Mouse (Mus musculus) embryonic facial prominence, embryonic 15.5 days (tissue): ENCODE measurements around the gene Slc6a18. TPM values are rescaled to one million over a fixed set of nuclear protein-coding genes. Genes with fewer than 3 reads are reported as not detected.

Experiments
- ATAC-seq: fragments of 200-750 bp; cut with Nextera tagmentation; 2 replicates; pipeline ENCODE4 v1.8.0; 2017; ENCODE audit warnings: low read depth, moderate TSS enrichment; ENCODE audit not compliant: insufficient number of reproducible peaks, low FRiP score, low TSS enrichment
- H3K27ac ChIP-seq: fragments of 300-500 bp; sonication (generic); replicated peaks from 2 replicates; pipeline ENCODE4 v1.5.1; 2015; ENCODE audit warnings: mild to moderate bottlenecking, inconsistent platforms
- H3K27me3 ChIP-seq: fragments of 300-500 bp; sonication (generic); 2 replicates; pipeline ENCODE4 v1.6.1; 2015; ENCODE audit warnings: inconsistent platforms
- H3K36me3 ChIP-seq: fragments of 300-500 bp; sonication (generic); 2 replicates; pipeline ENCODE4 v1.6.1; 2015; ENCODE audit warnings: mild to moderate bottlenecking, inconsistent platforms
- H3K4me1 ChIP-seq: fragments of 300-500 bp; sonication (generic); 2 replicates; pipeline ENCODE4 v1.6.1; 2015; ENCODE audit warnings: inconsistent platforms
- H3K4me2 ChIP-seq: fragments of 300-500 bp; sonication (generic); replicated peaks from 2 replicates; pipeline ENCODE4 v1.6.1; 2015; ENCODE audit warnings: mild to moderate bottlenecking, inconsistent platforms
- H3K4me3 ChIP-seq: fragments of 300-500 bp; sonication (generic); replicated peaks from 2 replicates; pipeline ENCODE4 v1.5.1; 2015; ENCODE audit warnings: mild to moderate bottlenecking, inconsistent platforms
- H3K9ac ChIP-seq: fragments of 300-500 bp; sonication (generic); 2 replicates; pipeline ENCODE4 v1.6.1; 2015; ENCODE audit warnings: inconsistent platforms
- H3K9me3 ChIP-seq: fragments of 300-500 bp; sonication (generic); replicated peaks from 2 replicates; pipeline ENCODE4 v1.6.1; 2016; ENCODE audit warnings: inconsistent platforms
- WGBS: fragments of 180-500 bp; shearing (Covaris S2); methylation state at CpG from one replicate; pipeline ENCODE4 v1.1.7; 2015; 5-methylcytosine and 5-hydroxymethylcytosine counted together
- polyA plus RNA-seq: library from polyadenylated mRNA; unstranded; fragments of >200 nt; fragmentation: Nextera tagmentation; extraction: Ambion mirVana; gene quantifications from 2 replicates; pipeline ENCODE4 v1.2.1, GENCODE M21; 2015

The Slc6a18 gene
- polyA plus RNA-seq, 1 experiment from 2014 or later = not detected

DNA sequence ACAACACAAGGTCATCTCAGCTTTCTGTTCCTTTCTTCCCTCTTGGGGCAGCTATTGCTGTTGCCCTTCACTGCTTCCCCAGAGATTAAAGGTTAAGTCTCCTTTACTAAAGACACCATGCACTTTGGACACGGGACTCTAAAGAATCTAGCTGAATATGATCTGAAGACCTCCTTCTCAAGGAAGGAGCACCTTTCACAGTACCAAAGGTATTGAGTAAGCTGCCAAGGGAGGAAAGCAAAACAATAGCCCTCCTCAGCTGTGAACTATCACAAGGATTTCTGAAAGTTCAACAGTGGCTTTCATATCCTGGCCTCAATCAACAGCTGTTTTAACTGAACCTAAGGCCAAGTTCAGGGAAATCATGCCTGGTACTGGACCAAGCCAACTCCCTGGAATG is 6.6 kb upstream of the Slc6a18 start:
- no peaks in the 10 kb centered on the region for H3K9me3 ChIP-seq
- no peak for ATAC-seq
- H3K27ac ChIP-seq = no peak overlapping the region
- H3K27me3 ChIP-seq = no peaks in the 10 kb centered on the region
- H3K4me1 ChIP-seq = no peaks in the 10 kb centered on the region
- WGBS = 52% methylated on average over 1 of the region's 1 CpGs
- no peak overlapping the region for H3K9ac ChIP-seq
- no peak overlapping the region for H3K4me2 ChIP-seq
- H3K4me3 ChIP-seq = no peak overlapping the region
- no peaks in the 10 kb centered on the region for H3K36me3 ChIP-seq

DNA sequence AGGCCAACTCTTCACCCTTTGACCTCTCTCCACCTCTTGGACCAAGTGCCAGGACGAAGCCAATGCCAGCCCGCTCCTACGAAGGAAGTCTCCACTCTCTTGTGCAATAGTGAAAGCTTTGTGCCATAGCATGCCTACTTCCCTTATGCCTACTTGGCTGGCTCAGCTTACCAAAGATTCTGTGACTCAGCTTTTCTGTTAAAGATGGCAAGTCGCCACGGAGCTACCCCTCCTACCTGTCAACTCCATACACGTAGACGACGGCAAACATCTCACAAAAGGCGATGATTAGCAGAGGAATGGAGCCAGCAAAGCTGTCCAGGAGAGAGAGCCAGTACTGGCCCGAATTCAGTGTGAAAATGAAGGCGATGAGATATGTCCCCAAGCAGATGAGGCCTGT is 5.9 kb upstream of the Slc6a18 start:
- ATAC-seq = no peak
- Histone ChIP-seq H3K36me3 (no peaks in the 10 kb centered on the region), H3K4me3 (no peak overlapping the region), H3K9ac (no peak overlapping the region), H3K27me3 (no peaks in the 10 kb centered on the region), H3K27ac (no peak overlapping the region), H3K4me1 (no peaks in the 10 kb centered on the region), H3K4me2 (no peak overlapping the region), H3K9me3 (no peaks in the 10 kb centered on the region)
- WGBS = 77% methylated on average over 11 of the region's 11 CpGs

DNA sequence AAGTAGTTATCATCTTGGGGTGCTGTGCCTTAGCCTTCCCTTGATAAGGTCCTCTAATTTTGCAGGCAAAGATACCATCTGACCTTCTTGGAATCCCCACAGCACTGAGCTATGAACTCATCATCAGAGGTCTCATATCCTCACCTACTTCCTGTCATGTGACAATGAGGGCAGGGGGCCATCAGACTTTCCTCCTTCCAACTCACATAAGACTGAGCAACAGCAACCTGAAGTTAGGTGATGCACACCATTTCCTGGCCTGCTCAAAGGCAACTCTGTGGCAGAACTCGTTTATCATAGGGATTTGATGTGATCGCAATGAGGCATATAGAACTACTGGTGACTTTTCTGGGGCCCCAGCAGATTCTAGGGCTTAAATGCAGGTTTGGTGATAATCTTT is 4.4 kb upstream of the Slc6a18 start:
- no peaks in the 10 kb centered on the region for H3K4me1 ChIP-seq
- H3K27me3 ChIP-seq = no peaks in the 10 kb centered on the region
- no peak for ATAC-seq
- no peak overlapping the region for H3K27ac ChIP-seq
- no peaks in the 10 kb centered on the region for H3K36me3 ChIP-seq
- no peak overlapping the region for H3K4me2 ChIP-seq
- H3K9me3 ChIP-seq = no peaks in the 10 kb centered on the region
- no peak overlapping the region for H3K9ac ChIP-seq
- 94% methylated on average over 2 of the region's 2 CpGs for WGBS
- H3K4me3 ChIP-seq = no peak overlapping the region

DNA sequence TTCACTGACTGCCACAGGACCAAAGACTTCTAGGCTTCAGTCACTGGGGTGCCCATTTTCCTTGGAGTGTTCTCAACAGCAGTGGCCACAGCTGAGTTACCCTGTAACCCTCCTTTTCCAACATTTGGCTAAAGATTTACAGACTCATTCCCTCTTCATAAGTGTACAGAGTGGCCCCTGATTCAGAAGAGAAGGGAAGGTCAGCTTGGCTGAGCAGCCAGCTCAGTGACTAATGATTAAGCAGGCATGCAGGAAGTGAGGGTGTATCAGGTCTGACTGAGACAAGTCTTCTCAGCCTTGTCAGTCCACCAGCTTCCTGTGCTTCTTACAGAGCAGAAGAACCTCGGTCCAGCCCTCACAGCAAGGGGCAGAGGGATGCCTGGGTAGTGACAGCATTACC is 2.6 kb upstream of the Slc6a18 start:
- H3K4me3 ChIP-seq = no peak overlapping the region
- H3K27ac ChIP-seq = no peak overlapping the region
- H3K36me3 ChIP-seq = no peaks in the 10 kb centered on the region
- no peak for ATAC-seq
- no peaks in the 10 kb centered on the region for H3K27me3 ChIP-seq
- no peaks in the 10 kb centered on the region for H3K9me3 ChIP-seq
- H3K9ac ChIP-seq = no peak overlapping the region
- H3K4me1 ChIP-seq = no peaks in the 10 kb centered on the region
- WGBS = 46% methylated on average over 1 of the region's 1 CpGs
- no peak overlapping the region for H3K4me2 ChIP-seq

DNA sequence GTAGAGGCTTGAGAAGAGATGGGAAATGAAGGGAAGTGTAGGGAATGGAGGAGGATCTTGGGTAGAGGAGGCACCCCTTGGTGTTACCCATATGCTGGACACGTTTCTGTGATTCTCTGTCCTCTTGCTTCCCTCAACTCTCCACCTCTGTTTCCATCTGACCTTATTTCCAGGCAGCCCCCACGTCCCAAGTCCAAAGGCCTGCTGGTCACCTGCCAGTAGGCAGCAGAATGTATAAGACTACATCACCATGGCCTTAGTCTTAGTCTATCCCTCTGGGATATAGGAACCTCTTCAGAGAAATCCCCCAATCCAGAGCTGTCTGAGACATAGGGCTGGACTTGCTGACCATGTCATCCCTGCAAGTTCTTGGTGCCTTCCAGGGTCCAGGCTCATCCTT is 1.5 kb upstream of the Slc6a18 start:
- no peaks in the 10 kb centered on the region for H3K36me3 ChIP-seq
- H3K4me3 ChIP-seq = no peak overlapping the region
- H3K9ac ChIP-seq = no peak overlapping the region
- no peaks in the 10 kb centered on the region for H3K9me3 ChIP-seq
- WGBS = 51% methylated on average over 2 of the region's 2 CpGs
- no peaks in the 10 kb centered on the region for H3K27me3 ChIP-seq
- no peaks in the 10 kb centered on the region for H3K4me1 ChIP-seq
- ATAC-seq = no peak
- no peak overlapping the region for H3K27ac ChIP-seq
- H3K4me2 ChIP-seq = no peak overlapping the region

DNA sequence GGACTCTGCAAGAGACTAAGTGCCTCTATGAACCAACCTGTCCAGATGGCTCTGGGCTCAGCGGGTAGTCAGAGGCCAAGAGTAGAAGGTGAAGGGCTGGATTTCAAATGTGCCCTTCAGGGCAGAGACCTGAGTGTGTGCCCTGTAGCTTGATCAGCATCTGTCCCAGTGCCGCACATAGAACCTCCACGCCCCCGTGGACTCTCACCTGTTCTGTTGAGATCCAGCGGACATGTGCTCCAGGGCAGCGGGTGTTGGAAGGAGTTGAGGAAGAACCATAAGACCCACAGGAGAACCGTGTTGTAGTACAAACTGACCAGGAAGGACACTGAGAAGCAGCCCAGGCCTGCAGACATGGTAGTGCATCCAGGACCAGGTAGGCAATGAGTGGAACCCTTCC is 2.7 kb downstream of the Slc6a18 start:
- H3K27me3 ChIP-seq = no peaks in the 10 kb centered on the region
- no peaks in the 10 kb centered on the region for H3K9me3 ChIP-seq
- no peak for ATAC-seq
- 89% methylated on average over 7 of the region's 7 CpGs for WGBS
- no peak overlapping the region for H3K9ac ChIP-seq
- no peak overlapping the region for H3K4me2 ChIP-seq
- H3K27ac ChIP-seq = no peak overlapping the region
- no peaks in the 10 kb centered on the region for H3K36me3 ChIP-seq
- no peaks in the 10 kb centered on the region for H3K4me1 ChIP-seq
- H3K4me3 ChIP-seq = no peak overlapping the region

DNA sequence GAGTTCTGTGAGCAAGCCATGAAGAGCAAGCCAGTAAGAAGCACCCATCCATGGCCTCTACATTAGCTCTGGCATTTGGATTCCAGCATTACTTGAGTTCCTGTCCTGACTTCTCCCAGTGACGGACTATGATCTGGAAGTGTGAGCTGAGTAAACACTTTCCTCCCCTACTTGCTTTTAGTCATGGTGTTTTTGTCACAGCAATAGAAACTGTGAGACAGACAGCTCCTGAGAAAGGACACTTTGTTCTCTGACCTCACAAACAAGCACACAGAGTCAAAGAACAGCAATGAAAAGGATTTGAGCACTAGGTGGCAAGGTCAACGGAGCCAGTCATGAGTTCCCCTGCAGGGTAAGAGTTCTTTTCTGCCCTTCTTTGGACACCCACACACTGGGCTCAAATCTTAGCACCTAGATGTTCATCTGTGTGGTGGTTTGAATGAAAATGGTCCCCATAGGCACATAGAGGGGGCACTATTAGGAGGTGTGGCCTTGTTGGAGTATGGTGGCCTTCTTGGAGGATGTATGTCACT is 17.6 kb downstream of the Slc6a18 start:
- no peaks in the 10 kb centered on the region for H3K36me3 ChIP-seq
- no peaks in the 10 kb centered on the region for H3K27me3 ChIP-seq
- H3K4me1 ChIP-seq = no peaks in the 10 kb centered on the region
- no peaks in the 10 kb centered on the region for H3K9me3 ChIP-seq
- 76% methylated on average over 2 of the region's 2 CpGs for WGBS
- no peak overlapping the region for H3K27ac ChIP-seq
- no peak overlapping the region for H3K4me2 ChIP-seq
- H3K4me3 ChIP-seq = no peak overlapping the region
- no peak overlapping the region for H3K9ac ChIP-seq
- ATAC-seq = no peak

DNA sequence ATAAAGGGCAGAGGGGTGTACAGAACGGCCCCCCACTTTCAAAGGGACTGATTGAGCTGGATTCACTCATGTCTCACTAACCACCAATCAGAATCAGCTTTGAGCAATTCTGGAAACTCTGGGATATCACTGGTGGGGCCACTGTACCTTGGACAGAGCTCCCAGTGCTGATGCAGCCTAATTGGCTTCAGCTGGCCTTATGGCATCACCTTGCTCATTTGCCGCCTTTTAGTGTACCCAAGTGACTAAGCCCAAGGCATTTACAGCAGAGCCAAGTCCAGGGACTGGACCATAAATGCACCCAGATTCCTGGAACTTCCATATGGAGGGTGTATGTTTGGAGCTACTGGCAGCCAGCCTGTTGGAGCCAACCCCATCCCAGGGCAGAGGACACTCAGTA is 18.9 kb downstream of the Slc6a18 start:
- Histone ChIP-seq H3K9ac (no peak overlapping the region), H3K27ac (no peak overlapping the region), H3K36me3 (no peaks in the 10 kb centered on the region), H3K4me3 (no peak overlapping the region), H3K27me3 (no peaks in the 10 kb centered on the region), H3K4me1 (no peaks in the 10 kb centered on the region), H3K4me2 (no peak overlapping the region), H3K9me3 (no peaks in the 10 kb centered on the region)
- ATAC-seq = no peak
- 41% methylated on average over 2 of the region's 2 CpGs for WGBS

DNA sequence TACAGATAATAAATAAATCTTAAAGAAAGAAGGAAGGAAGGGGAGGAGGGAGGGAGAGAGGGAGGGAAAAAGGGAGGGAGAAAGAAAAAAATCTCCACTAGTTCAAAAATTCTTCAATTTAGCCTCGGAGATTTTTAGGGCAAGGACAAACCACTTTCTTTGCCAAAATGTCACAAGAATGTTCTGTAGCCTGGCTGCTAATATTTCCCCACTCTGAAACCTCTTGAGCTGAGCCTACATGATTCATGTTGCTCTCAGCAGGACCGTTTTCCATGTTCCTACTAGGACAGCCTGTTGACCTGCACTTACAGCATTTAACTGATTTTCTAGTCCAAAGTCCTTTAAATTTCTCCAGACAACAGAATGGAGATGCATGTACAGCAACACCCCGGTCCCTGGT is 22.8 kb downstream of the Slc6a18 start:
- WGBS = 75% methylated on average over 3 of the region's 3 CpGs
- no peak for ATAC-seq
- no peaks in the 10 kb centered on the region for H3K9me3 ChIP-seq
- H3K9ac ChIP-seq = no peak overlapping the region
- no peak overlapping the region for H3K27ac ChIP-seq
- H3K4me3 ChIP-seq = no peak overlapping the region
- H3K4me1 ChIP-seq = no peaks in the 10 kb centered on the region
- no peak overlapping the region for H3K4me2 ChIP-seq
- peaks cover 4% of the 10 kb centered on the region; the same call in 1 of the 2 replicates for H3K36me3 ChIP-seq
- H3K27me3 ChIP-seq = no peaks in the 10 kb centered on the region

DNA sequence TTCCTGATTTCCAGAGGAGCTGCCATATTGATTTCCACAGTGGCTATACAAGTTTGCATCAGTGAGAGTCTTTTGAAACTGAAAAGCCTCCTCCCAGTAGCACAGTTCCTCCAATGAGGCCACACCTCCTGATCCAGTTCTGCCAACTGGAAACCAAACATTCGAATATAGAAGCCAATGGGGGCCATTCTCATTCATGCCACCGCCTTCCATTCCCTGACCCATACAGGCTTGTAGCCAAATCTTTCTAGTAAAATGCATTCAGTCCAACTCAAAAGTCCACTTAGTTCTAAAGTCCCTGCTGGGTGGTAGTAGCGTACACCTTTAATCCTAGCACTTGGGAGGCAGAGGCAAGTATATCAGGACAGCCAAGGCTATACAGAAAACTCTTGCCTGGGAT is 24.6 kb downstream of the Slc6a18 start:
- Histone ChIP-seq H3K27ac (no peak overlapping the region), H3K4me1 (no peaks in the 10 kb centered on the region), H3K9ac (no peak overlapping the region), H3K4me2 (no peak overlapping the region), H3K4me3 (no peak overlapping the region), H3K27me3 (no peaks in the 10 kb centered on the region), H3K9me3 (no peaks in the 10 kb centered on the region), H3K36me3 (peaks cover 19% of the 10 kb centered on the region)
- ATAC-seq = no peak
- WGBS = 78% methylated on average over 3 of the region's 3 CpGs

DNA sequence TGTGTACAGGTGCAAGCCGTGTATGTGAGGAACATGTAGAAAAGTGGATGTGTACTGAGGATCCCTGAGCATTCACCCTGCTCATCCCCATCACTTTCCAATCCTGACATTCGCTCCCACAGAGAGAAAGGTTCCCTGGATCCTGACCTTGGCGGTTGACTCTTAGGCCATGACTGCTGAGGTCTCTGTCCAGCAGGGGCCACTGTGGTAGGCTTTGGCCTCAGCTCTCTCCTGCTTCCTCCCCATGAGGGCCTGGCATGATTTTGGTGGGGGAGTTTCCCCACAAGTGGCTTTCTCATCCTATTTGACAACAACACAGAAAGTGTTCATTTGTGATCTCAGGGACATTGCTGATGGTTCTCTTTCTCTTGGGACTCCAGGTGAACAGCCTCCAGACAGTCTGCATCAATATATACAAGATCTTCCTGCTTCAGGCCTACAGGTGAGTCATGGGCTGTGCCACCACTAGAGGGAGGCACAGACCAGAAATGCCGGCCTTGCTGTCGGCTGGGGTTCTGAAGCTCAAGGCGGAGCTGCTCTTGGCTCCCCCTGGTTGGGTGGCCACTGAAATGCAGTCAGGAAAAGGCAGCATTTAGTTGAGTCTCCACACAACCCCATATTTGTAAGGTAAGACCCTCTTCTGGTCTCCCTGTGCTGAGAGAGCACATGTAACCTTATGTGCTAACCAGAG is 31.3 kb downstream of the Slc6a18 start:
- no peak overlapping the region for H3K27ac ChIP-seq
- WGBS = 47% methylated on average over 6 of the region's 6 CpGs
- H3K9me3 ChIP-seq = no peaks in the 10 kb centered on the region
- H3K27me3 ChIP-seq = no peaks in the 10 kb centered on the region
- no peak overlapping the region for H3K4me2 ChIP-seq
- H3K9ac ChIP-seq = no peak overlapping the region
- no peaks in the 10 kb centered on the region for H3K4me1 ChIP-seq
- no peak for ATAC-seq
- peaks cover 35% of the 10 kb centered on the region for H3K36me3 ChIP-seq
- no peak overlapping the region for H3K4me3 ChIP-seq

DNA sequence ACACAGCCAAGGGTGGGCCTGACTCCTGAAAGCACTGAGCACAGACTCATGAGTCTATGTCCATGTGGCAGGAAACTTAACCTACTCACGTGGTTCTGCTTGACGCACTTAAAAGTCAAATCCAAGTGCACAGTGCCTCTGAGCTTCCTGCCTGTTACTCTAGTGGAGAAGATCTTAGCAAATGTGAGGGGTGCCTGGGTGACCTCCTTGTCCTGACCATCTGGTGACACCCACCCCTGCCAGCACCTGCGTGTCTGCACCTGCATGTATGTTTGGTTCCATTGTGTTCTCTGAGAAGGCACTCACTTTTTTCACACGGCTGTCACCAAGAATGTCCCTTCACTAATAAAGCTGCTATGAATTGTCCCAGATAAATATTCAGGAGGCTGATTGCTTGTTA is 36.5 kb downstream of the Slc6a18 start:
- ATAC-seq = no peak
- Histone ChIP-seq H3K27ac (no peak overlapping the region), H3K4me2 (no peak overlapping the region), H3K36me3 (peaks cover 20% of the 10 kb centered on the region; the same call in 1 of the 2 replicates), H3K27me3 (no peaks in the 10 kb centered on the region), H3K9ac (no peak overlapping the region), H3K4me1 (no peaks in the 10 kb centered on the region), H3K4me3 (no peak overlapping the region), H3K9me3 (no peaks in the 10 kb centered on the region)
- WGBS = 85% methylated on average over 4 of the region's 4 CpGs
